Mouse (Mus musculus): Measurements from ENCODE around the gene Setdb1.

- TF ChIP-seq EP300 (IDR thresholded peaks at IDR 0.05; ENCODE audit: low read length): no peak
- TF ChIP-seq CTCF (conservative IDR thresholded peaks at IDR 0.05 in 1 of 2, IDR thresholded peaks at IDR 0.05 in 1 of 2; ENCODE audit: low read depth in 2 of 2, low read length in 2 of 2): no peak
- no peak for TF ChIP-seq POLR2A (IDR thresholded peaks at IDR 0.05; ENCODE audit: low read depth, low read length)
- no peak for TF ChIP-seq MAFK (IDR thresholded peaks at IDR 0.05; ENCODE audit: insufficient replicate concordance, low read length)
- TF ChIP-seq RAD21 (IDR thresholded peaks at IDR 0.05; ENCODE audit: low read depth, low read length): no peak
- TF ChIP-seq GABPA (IDR thresholded peaks at IDR 0.05; ENCODE audit: insufficient replicate concordance, low read depth, low read length): no peak
- TF ChIP-seq HCFC1 (IDR thresholded peaks at IDR 0.05; ENCODE audit: low read depth, low read length): no peak
Observed at GRCm38 (mm10) chr3:95319701-95320625, 37.0 kb downstream of the Setdb1 start.
